Mouse (Mus musculus) activated CD4-positive, CD25-positive, alpha-beta regulatory T cell (primary cell): ENCODE results near the gene Olfr1062. TPM values are rescaled to one million over a fixed set of nuclear protein-coding genes. Genes with fewer than 3 reads are reported as not detected.

Experiments
- polyA plus RNA-seq, 2 experiments: library from polyadenylated mRNA; unstranded; fragments of 100-300 nt; shearing (Covaris generic); gene quantifications; one replicate each; pipeline ENCODE4 v1.2.1; 2017

The Olfr1062 gene
- not detected for polyA plus RNA-seq

DNA sequence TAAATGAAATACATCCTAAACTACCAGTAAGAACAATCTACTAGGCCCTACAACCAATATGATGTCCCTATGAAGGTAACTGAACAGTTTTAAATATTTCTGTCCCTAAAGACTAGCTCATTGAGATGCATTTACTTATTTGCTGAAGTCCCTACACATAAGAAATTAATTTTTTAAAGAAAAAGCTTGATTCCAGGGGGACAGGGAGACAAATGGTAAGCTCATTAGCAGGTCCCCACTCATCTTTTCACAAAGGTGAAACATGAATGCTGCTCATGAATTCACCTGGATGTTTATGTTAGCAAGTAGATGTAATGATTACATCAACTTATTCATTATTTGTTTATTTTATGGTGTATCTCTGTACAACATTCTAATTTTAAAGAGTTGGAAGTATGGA, at the start of gene Olfr1062:
Gene Olfr1062, minus strand, starts transcription at position 101 of the 400 bp plus-strand sequence.

DNA sequence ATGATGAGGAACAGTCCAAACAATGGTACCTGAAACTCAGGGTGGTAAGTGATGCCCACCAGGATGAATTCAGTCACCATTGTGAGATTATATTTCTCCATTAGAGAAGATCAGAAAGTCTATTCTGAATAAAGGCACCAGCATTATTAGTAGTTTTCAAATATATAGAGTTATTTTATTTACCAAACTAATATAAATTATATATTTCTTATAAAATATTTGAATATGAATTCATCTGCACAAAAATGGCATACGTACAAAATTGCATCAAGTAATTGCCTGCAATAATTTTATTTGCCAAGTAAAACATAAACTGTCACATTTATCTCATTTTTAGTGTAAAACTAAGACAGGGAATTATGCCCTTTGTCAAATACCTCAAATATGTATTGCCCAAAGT, 29.6 kb upstream of the Olfr1062 start, which contains the start of gene Olfr1066:
Gene Olfr1066, minus strand, starts transcription at position 101 of the 400 bp plus-strand sequence.

DNA sequence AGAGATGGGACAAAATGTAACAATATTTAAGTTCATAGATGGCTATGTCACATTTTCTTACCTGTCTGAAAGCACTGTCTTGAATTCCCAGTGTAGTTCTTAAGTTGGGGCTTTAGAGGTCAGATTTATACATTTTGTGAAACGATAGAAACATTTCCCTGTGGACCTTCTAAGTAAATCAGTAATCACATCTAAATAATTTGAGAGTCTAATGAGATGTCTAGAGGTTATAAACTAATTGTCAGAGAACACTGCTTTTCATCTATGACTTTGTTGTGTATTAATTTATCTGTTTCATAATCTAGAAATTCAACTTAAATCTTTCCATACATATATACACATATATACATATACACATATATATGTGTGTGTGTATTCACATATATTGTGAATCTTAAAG, 23.9 kb upstream of the Olfr1062 start, which contains the start of gene Olfr1065:
Gene Olfr1065, minus strand, starts transcription at position 101 of the 400 bp plus-strand sequence.

DNA sequence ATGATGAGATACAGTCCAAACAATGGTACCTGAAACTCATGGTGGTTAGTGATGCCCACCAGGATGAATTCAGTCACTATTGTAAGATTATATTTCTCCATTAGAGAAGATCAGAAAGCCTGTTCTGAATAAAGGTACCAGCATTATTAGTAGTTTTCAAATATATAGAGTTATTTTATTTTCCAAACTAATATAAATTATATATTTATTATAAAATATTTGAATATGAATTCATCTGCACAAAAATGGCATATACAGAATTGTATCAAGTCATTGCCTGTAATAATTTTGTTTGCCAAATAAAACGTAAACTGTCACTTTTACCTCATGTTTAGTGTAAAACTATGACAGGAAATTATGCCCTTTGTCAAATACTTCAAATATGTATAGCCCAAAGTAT, 12.6 kb downstream of the Olfr1062 start, which contains the start of gene Olfr1061:
Gene Olfr1061, minus strand, starts transcription at position 101 of the 400 bp plus-strand sequence.

DNA sequence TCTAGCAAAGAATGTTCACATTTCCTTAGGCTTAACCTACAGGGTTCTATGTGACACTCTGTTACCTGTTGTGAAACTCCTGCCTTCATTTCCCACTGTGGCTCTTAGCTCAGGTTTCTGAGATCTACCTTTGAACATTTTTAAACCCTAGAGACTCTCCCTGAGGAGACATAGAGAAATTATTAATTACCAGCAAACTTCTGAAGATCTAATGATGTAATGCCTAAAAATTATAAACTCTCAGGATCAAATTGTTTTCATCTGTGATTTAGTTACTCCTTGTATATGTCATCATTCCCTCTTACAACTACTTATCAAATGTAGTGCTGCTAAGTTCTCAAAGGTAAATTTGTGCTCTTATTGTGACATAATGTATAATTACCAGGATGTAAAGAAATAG, 38.1 kb downstream of the Olfr1062 start, which contains the start of gene Olfr1058:
Gene Olfr1058, minus strand, starts transcription at position 101 of the 400 bp plus-strand sequence.

DNA sequence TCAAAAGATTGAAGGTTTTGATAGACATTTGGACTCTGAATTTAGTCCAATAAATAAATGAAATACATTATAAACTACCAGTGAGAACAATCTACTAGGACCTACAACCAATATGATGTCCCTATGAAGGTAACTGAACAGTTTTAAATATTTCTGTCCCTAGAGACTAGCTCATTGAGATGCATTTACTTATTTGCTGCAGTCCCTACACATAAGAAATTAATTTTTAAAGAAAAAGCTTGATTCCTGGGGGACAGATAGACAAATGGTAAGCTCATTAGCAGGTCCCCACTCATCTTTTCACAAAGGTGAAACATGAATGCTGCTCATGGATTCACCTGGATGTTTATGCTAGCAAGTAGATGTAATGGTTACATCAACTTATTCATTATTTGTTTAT, 48.3 kb downstream of the Olfr1062 start, which contains the start of gene Olfr1057:
Gene Olfr1057, minus strand, starts transcription at position 101 of the 400 bp plus-strand sequence.

Other genes with a start within 250 kb of the Olfr1062 start
- gene Olfr1044, start 248.9 kb downstream of the Olfr1062 start, polyA plus RNA-seq, result under 1 TPM in 1 of 2 experiments, not detected in 1; 0.49 TPM
- gene Olfr52, start 241.1 kb downstream of the Olfr1062 start, polyA plus RNA-seq, result 1 to 10 TPM in 1 of 2 experiments, not detected in 1; 1.2 TPM
- gene Olfr1045, start 223.7 kb downstream of the Olfr1062 start, polyA plus RNA-seq, result under 1 TPM in 1 of 2 experiments, not detected in 1; 0.43 TPM
- under 1 TPM in 1 of 2 experiments, not detected in 1; 0.17 TPM for gene Olfr1046, start 207.4 kb downstream of the Olfr1062 start, polyA plus RNA-seq
- not detected for gene Olfr1047, start 195.3 kb downstream of the Olfr1062 start, polyA plus RNA-seq
- under 1 TPM in 1 of 2 experiments, not detected in 1; 0.39 TPM for gene Olfr1048, start 186.5 kb downstream of the Olfr1062 start, polyA plus RNA-seq
- gene Olfr1049, start 168.4 kb downstream of the Olfr1062 start, polyA plus RNA-seq, result not detected
- not detected for gene Olfr1051, start 147.7 kb downstream of the Olfr1062 start, polyA plus RNA-seq
- not detected for gene Olfr1052, start 134.3 kb downstream of the Olfr1062 start, polyA plus RNA-seq
- gene Olfr1053, start 111.5 kb downstream of the Olfr1062 start, polyA plus RNA-seq, result not detected
- not detected for gene Olfr1054, start 91.3 kb downstream of the Olfr1062 start, polyA plus RNA-seq
- gene Olfr1055, start 76.5 kb downstream of the Olfr1062 start, polyA plus RNA-seq, result not detected
- gene Olfr1056, start 64.3 kb downstream of the Olfr1062 start, polyA plus RNA-seq, result not detected
- gene Olfr1057, start 48.4 kb downstream of the Olfr1062 start, polyA plus RNA-seq, result not detected
- under 1 TPM in 1 of 2 experiments, not detected in 1; 0.29 TPM for gene Olfr1058, start 38.2 kb downstream of the Olfr1062 start, polyA plus RNA-seq
- gene Olfr1061, start 12.7 kb downstream of the Olfr1062 start, polyA plus RNA-seq, result not detected
- under 1 TPM in 1 of 2 experiments, not detected in 1; 0.34 TPM for gene Olfr1065, start 23.8 kb upstream of the Olfr1062 start, polyA plus RNA-seq
- gene Olfr1066, start 29.5 kb upstream of the Olfr1062 start, polyA plus RNA-seq, result not detected
- gene Olfr228, start 60.6 kb upstream of the Olfr1062 start, polyA plus RNA-seq, result not detected
- gene Olfr1076, start 81.7 kb upstream of the Olfr1062 start, polyA plus RNA-seq, result not detected
- not detected for gene Olfr1079, start 115.7 kb upstream of the Olfr1062 start, polyA plus RNA-seq
- gene Olfr1080, start 131.5 kb upstream of the Olfr1062 start, polyA plus RNA-seq, result not detected
- not detected for gene Olfr1082, start 172.2 kb upstream of the Olfr1062 start, polyA plus RNA-seq
- gene Olfr1084, start 213.0 kb upstream of the Olfr1062 start, polyA plus RNA-seq, result not detected
- not detected for gene Olfr1085, start 235.3 kb upstream of the Olfr1062 start, polyA plus RNA-seq